Mouse (Mus musculus): ENCODE data around the gene Lhx1.

Gene Lhx1

DNA sequence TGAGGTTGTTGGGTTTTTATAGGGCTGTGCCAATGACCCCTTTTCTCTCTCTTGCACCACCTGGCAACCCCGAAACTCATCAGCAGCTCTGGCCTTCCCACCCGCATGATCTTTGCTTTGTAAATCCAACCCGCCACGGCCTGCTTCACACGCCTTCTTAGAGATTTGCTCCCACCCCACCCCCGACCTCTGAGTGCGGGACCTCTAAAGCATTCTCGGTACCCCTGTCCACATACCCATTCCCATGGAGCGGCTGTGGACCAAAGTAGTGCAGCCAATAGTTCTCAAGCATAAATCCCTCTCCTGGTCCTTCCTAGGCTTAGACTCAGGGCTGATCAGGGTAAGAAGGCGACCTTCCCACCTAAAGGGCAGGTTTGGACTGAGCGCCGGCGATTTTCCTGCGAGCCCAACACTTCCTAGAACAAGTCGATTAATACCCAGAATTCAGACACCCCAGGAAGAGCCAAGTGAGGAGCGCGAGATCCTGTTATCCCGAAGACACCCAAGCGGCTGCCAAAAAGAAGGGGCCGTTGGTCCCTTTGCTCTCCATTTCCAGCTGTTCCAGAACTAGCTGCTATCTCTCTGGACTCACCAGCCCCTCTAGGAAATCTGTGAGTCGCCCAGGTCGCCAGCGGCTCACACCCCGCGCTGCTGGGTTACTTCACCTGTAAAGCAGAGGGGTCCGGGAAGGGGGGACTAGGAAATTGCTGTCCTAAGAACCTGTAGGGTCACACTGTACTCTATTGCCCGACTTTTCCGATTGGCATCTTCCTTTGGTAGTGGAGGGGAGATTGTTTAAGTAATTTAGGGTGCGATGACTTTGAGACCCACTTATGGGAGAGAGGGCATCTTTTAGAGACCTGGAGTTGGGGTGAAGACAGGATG lies 1.9 kb upstream of the Lhx1 start:
- no peak for DNase-seq (ENCODE audit: low spot score in 2 of 2)

DNA sequence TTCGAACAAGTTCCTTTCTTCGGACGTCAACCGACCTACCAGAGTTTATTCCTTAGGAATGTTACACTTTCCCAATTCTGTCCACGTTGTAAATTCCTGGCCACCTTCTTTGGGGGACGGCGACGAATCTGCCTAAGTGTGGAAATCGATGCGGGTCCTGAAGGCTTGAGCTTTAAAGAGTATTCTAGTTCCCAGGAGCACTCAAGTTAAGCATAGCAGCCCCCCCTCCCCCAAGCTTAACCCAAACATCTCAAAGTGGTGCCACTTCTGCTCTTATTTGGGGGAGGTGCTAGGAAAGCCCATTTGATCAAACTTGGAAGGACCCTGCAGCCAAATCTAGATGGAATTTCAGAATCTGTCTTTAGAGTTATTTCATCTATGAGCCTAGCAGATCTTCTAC lies 1.1 kb upstream of the Lhx1 start:
- no peak for DNase-seq (ENCODE audit: low spot score in 2 of 2)

DNA sequence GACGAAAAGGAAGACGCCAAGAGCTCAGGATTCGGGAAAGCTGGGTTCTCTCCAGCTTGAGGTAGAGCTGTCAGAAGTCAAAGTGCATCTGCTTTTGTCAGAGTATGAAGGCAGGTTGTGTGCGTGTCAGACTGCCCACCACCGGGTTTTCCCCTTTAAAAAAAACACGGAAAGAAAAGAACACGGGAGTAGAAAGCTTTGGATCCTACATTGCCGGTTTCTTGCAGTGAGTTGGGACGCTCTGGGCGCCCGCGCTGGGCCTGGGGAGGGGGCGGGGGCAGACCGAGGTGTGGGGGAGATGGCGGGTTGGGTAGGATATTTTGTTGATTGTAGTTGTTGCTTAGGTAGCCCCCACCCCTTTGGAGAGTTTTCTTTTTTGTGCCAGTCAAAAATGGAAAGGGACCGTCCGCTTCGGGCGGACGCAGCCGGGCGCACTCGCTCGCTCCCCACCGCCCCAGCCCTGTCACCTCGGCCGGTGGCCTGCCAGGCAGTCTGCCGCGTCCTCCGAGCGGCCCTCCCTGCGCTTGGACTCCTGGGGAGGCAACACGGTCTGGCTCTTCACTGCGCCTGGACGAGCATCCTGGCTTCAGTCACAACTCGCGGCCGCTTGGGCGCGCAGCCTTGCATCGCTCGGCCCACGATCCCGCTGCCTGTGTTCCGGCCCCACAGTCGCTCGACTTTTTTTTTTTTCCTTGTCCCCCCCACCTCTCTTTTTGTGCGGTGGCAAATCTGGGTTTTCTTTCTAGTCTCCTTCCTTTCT lies 644 bp downstream of the Lhx1 start:
- no peak for DNase-seq (ENCODE audit: low spot score in 2 of 2)

DNA sequence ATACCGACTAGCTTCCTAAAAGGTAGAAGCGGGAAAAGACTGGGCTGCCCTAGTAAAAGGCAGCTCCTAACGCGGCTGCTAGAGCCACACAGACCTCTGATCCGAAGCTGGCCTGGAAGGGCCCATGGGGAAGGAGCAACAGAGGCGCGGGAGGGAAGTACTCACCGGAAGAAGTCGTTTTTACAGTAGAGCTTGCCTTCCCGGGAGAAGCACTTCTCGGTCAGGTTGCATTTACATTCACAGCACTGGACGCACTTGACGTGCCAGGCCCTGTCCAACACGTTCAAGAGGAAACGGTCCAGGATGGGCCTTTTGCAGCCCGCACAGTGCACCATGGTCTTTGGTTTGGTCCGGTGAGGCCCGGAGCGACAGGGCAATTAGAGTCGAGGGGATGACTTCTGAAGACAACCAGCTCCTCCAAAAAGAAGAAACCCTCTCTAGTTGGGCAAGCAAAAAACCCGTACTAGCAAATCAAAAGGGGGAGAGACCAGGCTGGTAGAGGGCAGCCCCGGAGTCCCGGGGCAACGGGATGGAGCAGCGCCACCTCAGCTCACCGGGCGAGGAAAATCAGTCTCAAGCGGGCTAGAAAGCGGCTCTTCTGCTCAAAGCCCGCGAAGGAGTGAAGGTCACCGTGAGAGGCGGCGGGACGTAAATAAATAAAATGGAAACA lies 1.4 kb downstream of the Lhx1 start:
- DNase-seq (ENCODE audit: low spot score in 2 of 2), result no peak

DNA sequence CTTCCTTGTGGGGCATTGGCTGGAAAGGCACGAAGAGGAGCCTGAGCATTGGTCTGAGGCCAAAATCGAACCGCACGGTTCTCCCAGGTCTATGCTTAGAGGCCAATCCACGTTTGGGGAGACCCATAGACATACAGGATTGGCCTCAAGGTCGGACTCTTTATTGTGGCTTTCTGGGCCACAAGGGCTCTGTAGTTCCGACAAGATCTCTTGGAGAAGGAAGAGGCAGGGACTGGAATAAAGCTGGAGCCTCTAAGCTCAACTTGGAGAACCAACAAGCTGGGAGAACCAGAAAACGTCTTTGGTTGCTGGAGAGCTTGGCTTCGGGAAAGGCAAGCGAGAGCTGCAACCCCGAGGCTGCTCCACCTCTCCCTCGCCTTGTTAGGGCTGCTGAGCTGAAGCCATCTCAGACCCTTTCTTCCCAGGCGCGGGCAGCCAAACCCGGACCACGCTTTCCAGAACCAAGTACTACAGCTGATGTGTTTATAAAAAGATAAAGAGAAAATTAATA lies 2.0 kb downstream of the Lhx1 start:
- no peak for DNase-seq (ENCODE audit: low spot score in 2 of 2)

DNA sequence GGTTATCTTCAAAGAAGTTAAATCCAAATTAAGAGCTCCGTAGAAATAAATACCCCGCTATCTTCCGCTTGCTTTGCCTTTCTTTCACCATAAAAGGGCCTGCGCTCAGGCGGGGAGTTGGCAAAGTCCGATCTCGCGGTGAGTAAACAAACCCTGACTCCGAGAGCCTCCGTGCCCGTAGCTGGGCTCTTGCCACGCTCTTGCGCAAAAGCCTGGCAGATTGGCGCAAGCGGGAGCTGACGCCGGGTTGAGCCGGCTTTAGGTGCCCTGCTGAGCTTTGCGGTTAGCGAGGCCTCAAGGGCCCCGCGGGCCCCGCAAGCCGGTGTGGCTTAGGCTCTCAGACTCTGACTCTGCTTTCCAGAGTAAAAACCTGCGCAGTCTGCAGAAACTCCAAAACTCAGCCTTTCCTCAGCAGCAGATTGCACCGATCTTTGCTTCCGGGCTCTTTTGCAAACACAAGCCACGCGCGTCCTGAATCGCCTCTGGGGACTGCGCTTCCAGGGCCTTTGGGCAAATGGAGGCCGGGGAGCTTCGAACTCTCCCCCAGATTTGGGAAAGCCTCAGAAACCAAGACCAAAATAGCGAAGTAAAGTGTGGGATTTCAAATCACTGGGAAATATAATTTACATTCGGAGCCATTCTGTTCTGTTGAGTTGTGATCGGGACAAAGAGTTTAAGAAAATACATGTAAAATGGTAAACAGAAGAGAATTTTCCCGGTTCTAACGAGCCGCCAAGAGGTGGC lies 2.6 kb downstream of the Lhx1 start:
- peak in 1 of 2 experiments; percentile 24 for DNase-seq (ENCODE audit: low spot score in 2 of 2)

DNA sequence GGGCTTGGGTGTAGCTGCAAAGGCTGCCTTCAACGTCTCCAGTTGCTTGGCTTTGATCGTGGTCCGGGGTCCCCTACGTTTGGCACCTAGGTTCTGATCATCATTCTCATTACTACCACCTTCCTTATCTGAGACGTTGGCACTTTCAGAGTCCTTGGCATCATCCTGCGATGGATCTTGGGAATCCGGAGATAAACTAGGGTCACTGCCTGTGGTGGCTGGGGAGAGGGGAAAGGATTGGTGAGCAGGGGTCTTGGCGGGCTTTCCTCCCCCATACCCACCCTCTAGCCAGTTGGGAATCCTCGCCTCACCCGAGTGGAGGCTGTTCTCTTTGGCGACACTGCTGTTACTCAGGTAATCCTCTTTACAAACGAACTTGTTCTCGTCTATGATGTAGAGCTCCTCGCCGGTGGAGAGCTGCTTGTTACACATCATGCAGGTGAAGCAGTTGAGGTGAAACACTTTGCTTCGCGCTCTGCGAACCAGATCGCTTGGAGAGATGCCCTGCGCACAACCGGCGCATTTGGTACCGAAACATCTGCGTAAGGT lies 3.5 kb downstream of the Lhx1 start:
- DNase-seq (ENCODE audit: low spot score in 2 of 2), result no peak

DNA sequence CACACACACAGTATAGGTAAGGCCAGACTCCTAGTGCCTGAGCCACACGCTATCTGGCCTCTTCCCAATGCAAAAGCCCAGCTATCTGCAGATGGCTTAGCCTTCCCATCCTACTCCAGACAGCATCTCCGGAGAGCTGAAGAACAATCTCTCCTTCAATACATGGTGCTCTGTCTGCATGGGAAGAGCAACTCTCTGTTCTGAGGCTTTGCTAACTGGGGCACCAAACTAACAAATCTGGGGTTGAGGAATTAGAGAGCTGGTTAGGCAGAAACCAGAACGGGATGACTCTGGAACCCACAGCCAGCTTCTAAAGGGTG lies 4.3 kb downstream of the Lhx1 start:
- no peak for DNase-seq (ENCODE audit: low spot score in 2 of 2)

DNA sequence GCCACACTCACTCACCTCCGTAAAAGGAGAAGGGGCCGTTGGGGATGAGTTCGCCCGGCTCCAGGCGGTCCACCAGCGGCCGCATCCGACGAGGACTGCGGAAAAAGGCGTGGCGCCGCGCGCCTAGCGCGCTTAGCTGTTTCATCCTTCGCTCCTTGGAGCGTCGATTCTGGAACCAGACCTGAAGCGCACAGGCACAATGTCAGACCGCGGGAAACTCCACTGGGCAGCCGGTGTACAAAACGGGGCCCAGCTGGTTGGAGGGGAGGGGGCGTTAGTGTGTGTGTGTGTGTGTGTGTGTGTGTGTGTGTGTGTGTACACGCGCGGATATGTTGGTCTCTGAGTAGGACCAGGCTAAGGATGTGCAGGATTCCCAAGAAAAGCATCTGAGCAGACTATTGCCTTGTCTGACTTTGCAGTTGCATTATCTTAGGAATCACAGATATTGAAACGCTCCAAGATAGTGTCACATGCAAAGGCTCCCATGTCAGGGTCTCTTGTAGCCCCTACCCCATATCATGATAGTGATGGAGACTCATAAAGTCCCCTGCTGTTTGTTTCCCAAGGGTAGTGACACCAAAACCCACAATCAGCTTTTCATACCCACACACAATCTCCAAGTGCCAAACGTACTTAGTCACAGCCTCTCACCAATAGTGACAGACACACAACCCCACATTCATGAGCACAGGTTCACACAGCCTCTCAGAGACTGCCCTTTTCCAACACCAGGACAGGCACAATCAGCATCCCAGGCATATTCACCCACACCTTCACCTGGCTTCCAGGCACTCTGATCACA lies 4.9 kb downstream of the Lhx1 start:
- no peak for DNase-seq (ENCODE audit: low spot score in 2 of 2)

DNA sequence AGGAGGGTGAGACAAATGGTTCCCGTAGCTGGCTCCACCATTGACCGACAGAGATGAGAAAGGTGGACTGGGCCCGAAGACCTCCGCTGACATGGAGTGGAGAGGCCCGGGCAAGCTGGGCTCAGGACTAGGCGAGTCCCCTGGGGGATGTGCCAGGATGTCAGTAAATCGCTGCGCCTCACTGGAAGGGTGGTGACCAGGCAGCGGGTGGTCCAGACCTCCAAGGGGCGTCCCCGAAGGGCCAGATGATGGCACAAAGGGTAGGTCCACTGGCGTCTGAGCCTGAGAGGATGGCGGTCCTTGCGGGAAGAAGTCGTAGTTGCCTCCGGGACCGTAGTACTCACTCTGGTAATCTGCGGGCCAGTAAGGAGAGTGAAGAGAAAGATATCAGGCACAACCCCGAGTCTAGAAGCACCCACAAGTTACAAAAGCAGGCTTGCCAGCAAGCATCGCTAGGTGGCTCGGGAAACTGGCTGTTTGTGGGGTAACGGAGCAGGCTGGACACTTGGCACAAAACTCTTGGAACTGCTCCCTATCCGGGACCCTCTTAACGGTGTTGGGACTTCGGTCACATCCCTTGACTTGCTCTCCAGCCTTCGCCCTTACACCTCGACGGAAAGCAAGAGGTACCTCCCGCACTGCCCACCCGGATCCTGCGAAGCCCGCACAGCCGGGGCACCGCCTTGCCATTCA lies 5.6 kb downstream of the Lhx1 start:
- no peak for DNase-seq (ENCODE audit: low spot score in 2 of 2)

DNA sequence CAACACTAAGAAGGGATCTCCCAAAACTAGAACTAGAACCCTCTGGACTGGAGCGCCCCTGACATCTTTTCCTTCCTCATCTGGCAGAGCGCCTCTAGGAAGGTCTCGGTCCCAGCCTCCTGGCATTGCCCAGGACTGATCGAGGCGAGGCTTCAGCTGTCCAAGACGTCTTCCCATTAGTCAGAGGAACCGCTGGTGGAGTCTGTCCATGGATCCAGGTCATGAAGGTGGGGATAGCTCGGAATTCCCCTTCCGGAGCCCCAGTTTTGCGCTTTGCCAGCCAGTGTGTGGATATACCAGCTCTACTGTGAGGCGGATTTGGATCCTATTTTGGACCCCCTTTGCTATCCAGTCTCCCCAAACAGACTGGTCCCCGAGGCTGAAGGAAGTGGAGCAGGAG lies 6.3 kb downstream of the Lhx1 start:
- no peak for DNase-seq (ENCODE audit: low spot score in 2 of 2)

DNA sequence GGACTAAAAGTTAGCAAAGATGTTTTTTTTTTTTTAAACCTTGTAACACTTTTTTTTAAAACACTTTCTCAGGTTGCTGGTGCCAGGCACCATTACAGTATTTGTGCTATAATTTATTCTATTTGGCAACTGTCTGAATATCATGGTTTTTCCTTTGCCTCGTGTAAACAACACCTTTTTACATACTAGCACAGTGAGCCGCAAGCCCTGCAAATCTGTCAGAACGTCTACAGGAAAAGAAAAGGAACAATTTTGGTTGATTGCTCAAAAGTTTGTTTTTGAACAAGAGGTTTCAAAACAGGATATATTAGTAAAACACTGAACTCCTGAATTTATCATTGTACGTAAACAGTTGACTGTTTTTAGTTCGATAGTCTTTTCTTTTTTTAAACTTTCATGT lies 7.1 kb downstream of the Lhx1 start:
- no peak for DNase-seq (ENCODE audit: low spot score in 2 of 2)

DNA sequence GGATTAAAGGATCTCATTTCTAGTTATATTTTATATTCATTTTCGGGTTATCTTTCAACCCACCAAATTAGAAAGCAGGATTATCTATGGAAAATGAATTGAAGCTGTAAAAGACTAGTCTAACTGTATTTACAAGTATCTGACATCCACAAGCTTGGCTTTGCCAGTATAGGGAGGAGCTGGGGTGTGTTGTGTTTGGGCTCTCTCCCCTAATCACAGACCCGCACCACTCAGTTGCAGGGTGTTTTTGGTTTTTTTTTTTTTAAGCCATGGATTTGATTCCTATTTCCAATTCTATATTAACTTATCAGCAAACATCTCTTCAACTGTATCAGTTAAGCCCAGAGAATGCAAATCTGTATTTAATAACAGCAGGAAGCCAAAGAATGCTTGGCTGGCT lies 7.9 kb downstream of the Lhx1 start:
- DNase-seq (ENCODE audit: low spot score in 2 of 2), result no peak

DNA sequence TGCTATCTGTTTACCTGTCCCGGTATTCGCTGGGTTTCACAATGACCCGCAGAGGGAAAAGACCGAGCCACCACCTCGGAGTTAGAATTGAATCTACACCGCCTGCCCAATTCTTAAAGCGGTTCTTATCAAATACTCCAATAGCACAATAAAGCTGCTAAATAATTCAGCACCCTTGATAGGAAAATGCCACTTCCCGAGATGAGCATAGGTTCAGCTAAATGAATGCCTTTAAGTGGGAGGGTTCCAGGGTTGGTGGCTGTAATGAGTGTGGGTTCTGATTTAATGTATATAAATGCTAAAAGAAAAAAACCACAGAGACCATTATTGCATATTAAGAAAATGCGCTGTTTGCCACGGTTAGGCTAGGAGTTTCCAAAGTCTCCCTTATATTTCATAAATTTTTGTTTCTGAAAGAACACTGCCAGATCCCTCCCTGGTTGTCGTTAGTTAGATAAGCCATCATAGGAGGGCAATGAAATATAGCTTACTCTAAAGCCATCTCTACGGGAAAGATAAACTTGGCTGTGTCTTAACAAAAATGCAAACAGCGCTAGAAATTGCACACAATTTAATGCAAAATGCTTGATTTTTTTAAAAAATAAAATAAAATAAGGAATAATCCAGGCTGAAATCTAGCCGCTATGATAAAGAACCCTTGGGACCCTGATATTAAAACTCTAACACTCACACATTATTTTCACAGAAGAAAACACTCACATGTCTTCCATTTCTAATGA lies 8.7 kb downstream of the Lhx1 start:
- no peak for DNase-seq (ENCODE audit: low spot score in 2 of 2)

DNA sequence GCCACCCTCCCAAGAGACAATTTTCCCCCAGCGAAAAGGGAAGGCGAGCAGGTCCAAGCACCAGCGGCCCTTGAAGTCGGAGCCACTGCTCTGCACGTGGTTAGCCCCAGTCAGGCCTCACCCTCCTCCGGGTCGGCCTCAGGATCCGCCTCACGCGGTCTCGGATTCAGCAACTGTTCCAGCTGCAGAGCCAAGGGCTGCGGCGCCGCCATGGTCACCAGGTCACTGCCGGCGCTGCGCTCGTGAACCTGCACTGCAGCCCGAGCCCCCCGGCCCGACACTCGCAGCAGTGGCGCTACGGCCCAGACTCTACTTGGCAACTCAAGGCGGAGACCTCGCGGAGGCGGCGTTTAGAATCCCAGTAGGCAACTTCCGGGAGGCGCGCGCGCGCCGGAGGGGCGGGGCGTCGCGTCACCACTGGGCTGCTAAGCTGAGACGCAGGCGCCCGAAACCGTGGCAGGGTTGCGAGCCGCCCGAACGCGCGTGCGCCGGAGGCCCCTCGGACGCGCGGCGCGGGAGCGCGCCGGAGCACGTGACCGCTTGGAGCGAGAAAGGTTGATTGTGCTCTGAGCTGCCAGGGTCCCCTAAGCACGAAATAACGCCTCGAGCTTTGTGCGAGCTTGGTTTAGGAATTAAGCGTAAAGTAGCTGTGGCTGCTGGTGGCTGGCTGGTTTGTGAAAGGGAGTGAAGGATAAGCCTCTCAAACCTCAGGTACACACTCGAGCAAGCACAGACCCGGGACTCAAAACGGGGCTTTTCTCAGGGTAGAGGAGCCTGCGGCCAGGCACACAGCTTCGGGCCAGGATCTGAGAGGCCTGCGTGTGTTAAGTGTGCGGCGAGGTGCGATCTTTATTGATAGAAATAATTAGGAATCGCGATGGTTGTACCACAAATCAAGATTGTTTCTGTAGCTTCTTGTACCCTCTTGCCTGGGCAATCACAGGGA lies 11.9 kb downstream of the Lhx1 start, which contains the start of gene Aatf:
Gene Aatf, minus strand, starts transcription at position 352 of the 946 bp plus-strand sequence.
- peak; percentile 95 to 97 for DNase-seq (ENCODE audit: low spot score in 2 of 2)

DNA sequence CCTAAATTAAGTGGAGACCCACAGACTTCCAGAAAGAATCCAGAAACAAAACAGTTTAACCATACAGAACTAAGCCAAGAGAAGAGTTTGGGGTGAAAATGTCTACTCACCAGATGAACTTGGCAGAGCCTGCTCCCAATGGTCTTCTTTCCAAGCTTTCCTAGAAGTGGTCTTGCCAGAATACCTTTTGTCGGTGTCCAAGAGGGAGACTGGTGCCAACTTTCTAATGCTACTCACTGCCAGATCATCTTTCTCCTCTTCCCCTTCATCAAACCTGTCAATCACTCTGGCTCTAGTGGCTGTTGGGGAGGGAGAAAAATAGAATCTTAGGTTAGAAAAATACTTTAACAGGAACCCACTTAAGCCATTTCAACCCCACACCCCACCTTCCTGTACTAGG lies 13.3 kb downstream of the Lhx1 start:
- no peak for DNase-seq (ENCODE audit: low spot score in 2 of 2)

DNA sequence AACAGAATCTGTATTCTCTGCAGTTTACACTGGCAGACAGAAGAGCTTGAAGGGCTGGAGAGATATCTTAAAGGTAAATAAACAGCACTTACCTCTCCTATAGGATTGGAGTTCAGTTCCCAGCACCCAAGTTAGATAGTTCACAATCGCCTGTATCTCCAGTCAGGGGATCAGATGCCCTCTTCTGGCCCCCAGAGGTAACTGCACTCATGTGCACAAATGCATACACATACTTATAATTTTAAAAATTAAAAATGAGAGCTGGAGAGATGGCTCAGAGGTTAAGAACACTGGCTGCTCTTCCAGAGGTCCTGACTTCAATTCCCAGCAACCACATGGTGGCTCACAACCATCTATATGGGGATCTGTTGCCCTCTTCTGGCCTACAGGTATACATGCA lies 21.0 kb downstream of the Lhx1 start:
- no peak for DNase-seq (ENCODE audit: low spot score in 2 of 2)

DNA sequence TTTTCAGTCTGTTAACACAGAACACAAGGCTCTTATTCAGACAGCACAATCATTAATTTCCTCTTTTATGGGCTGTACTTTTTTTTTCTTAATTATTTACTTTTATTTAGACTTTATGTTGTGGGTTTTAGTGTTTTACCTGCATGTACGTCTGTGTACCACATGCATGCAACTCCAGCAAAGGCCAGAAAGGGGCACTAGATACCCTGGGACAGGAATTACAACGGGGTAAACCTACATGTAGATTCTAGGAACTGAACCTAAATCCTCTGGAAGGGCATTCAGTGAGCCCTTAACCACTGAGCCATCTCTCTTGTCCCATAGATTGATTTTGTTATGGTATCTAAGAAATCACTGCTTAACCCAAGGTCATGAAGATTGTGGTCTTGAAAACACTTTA lies 27.4 kb downstream of the Lhx1 start:
- no peak for DNase-seq (ENCODE audit: low spot score in 2 of 2)
